8 mouse cellular contexts compared by ENCODE assay signal in genomic region chr17:17828191-17828981, GRCm38 (mm10). TPM values are rescaled to one million over a fixed set of nuclear protein-coding genes. Genes with fewer than 3 reads are reported as not detected.
DNase-seq lines count a peak whose midpoint lies in the region; ATAC-seq and TF ChIP-seq lines count a peak whose summit lies in the region.

No protein-coding gene starts in this region.

- peaks cover 6% of the 10 kb centered on the region for H3K4me1 ChIP-seq in ES-Bruce4 (ENCODE audit: control insufficient read depth, insufficient read depth, low read length)
- peaks cover 44% of the 10 kb centered on the region for H3K4me1 ChIP-seq in embryonic facial prominence, embryonic 13.5 days
- H3K4me1 ChIP-seq in heart, embryonic 12.5 days (replicated peaks): peaks cover 44% of the 10 kb centered on the region
- peaks cover 42% of the 10 kb centered on the region for H3K4me1 ChIP-seq in kidney, embryonic 15.5 days
- H3K4me1 ChIP-seq in lung, embryonic 14.5 days (ENCODE audit: insufficient read depth): peaks cover 16% of the 10 kb centered on the region

- no peaks in the 10 kb centered on the region; the same call in 1 of the 2 replicates for H3K36me3 ChIP-seq in ES-Bruce4 (ENCODE audit: control insufficient read depth, insufficient read depth, low read length, poor library complexity, severe bottlenecking)
- H3K36me3 ChIP-seq in embryonic facial prominence, embryonic 13.5 days: peaks cover 32% of the 10 kb centered on the region
- H3K36me3 ChIP-seq in heart, embryonic 12.5 days: peaks cover 31% of the 10 kb centered on the region
- H3K36me3 ChIP-seq in kidney, embryonic 15.5 days: peaks cover 24% of the 10 kb centered on the region
- peaks cover 33% of the 10 kb centered on the region for H3K36me3 ChIP-seq in lung, embryonic 14.5 days (ENCODE audit: insufficient read depth)

- no peak for TF ChIP-seq POLR2A in ES-Bruce4 (IDR thresholded peaks at IDR 0.05; ENCODE audit: insufficient read depth, low read length)

- peak overlapping the region; percentile 91 for H3K9ac ChIP-seq in ES-Bruce4 (ENCODE audit: low read depth, poor library complexity, severe bottlenecking)
- peak overlapping the region; percentile 93 for H3K9ac ChIP-seq in embryonic facial prominence, embryonic 13.5 days
- H3K9ac ChIP-seq in heart, embryonic 12.5 days: peak overlapping the region; percentile 99
- peak overlapping the region; percentile 78 for H3K9ac ChIP-seq in kidney, embryonic 15.5 days
- H3K9ac ChIP-seq in lung, embryonic 14.5 days: peak overlapping the region; percentile 86

- H3K27ac ChIP-seq in ES-Bruce4 (ENCODE audit: insufficient read depth, low read length): peak overlapping the region; percentile 71
- H3K27ac ChIP-seq in embryonic facial prominence, embryonic 13.5 days: peak overlapping the region; percentile 100
- H3K27ac ChIP-seq in heart, embryonic 12.5 days (ENCODE audit: poor library complexity, severe bottlenecking): peak overlapping the region; percentile 100
- H3K27ac ChIP-seq in kidney, embryonic 15.5 days: peak overlapping the region; percentile 99
- peak overlapping the region; percentile 99 for H3K27ac ChIP-seq in lung, embryonic 14.5 days (ENCODE audit: low read depth)

- DNase-seq in adrenal gland, adult 8-10 months: peak; percentile 39
- peak; percentile 90 for DNase-seq in lung, embryonic 14.5 days
- peak; percentile 81 for DNase-seq in retina, embryonic 14.5 days (ENCODE audit: low spot score)
- DNase-seq in urinary bladder, adult 2 months (ENCODE audit: low spot score): no peak

- H3K27me3 ChIP-seq in ES-Bruce4 (ENCODE audit: control insufficient read depth, insufficient read depth, low read length, poor library complexity, severe bottlenecking): no peaks in the 10 kb centered on the region
- no peaks in the 10 kb centered on the region for H3K27me3 ChIP-seq in embryonic facial prominence, embryonic 13.5 days
- no peaks in the 10 kb centered on the region for H3K27me3 ChIP-seq in heart, embryonic 12.5 days (replicated peaks)
- H3K27me3 ChIP-seq in kidney, embryonic 15.5 days: no peaks in the 10 kb centered on the region
- H3K27me3 ChIP-seq in lung, embryonic 14.5 days (ENCODE audit: insufficient read depth, low read length): no peaks in the 10 kb centered on the region

- H3K4me3 ChIP-seq in ES-Bruce4 (ENCODE audit: low read depth, low read length): peak overlapping the region; percentile 64
- H3K4me3 ChIP-seq in embryonic facial prominence, embryonic 13.5 days: peak overlapping the region; percentile 87
- H3K4me3 ChIP-seq in heart, embryonic 12.5 days: peak overlapping the region; percentile 100
- H3K4me3 ChIP-seq in kidney, embryonic 15.5 days (replicated peaks): peak overlapping the region; percentile 85
- peak overlapping the region; percentile 80 for H3K4me3 ChIP-seq in lung, embryonic 14.5 days (ENCODE audit: low read depth, low read length)

- peak; percentile 59; the same call in 1 of the 2 replicates for TF ChIP-seq EP300 in ES-Bruce4 (IDR thresholded peaks at IDR 0.05; ENCODE audit: insufficient read depth, low read depth, low read length)

- ATAC-seq in embryonic facial prominence, embryonic 13.5 days (ENCODE audit: insufficient number of reproducible peaks, insufficient read depth, low FRiP score, low TSS enrichment, low read depth): peak; percentile 71
- ATAC-seq in heart, embryonic 12.5 days (ENCODE audit: insufficient number of reproducible peaks, low FRiP score): peak; percentile 62
- ATAC-seq in kidney, embryonic 15.5 days (replicated peaks; ENCODE audit: low FRiP score): peak; percentile 53
- ATAC-seq in lung, embryonic 14.5 days (ENCODE audit: insufficient read depth): peak; percentile 68

- no peaks in the 10 kb centered on the region for H3K9me3 ChIP-seq in ES-Bruce4 (replicated peaks; ENCODE audit: control insufficient read depth, insufficient read depth, low read length, poor library complexity, severe bottlenecking)
- H3K9me3 ChIP-seq in embryonic facial prominence, embryonic 13.5 days: no peaks in the 10 kb centered on the region
- H3K9me3 ChIP-seq in heart, embryonic 12.5 days (replicated peaks): no peaks in the 10 kb centered on the region
- H3K9me3 ChIP-seq in kidney, embryonic 15.5 days (replicated peaks): no peaks in the 10 kb centered on the region
- no peaks in the 10 kb centered on the region for H3K9me3 ChIP-seq in lung, embryonic 14.5 days (ENCODE audit: low read depth, low read length)

- WGBS in embryonic facial prominence, embryonic 13.5 days: 0% methylated on average over 12 of the region's 15 CpGs
- 0% methylated on average over 12 of the region's 15 CpGs for WGBS in heart, embryonic 12.5 days
- WGBS in kidney, embryonic 15.5 days: 0% methylated on average over 13 of the region's 15 CpGs
- 0% methylated on average over 10 of the region's 15 CpGs for WGBS in lung, embryonic 14.5 days

- TF ChIP-seq CTCF in ES-Bruce4 (IDR thresholded peaks at IDR 0.05; ENCODE audit: low read depth, low read length): no peak
- TF ChIP-seq CTCF in lung, embryonic 14.5 days (IDR thresholded peaks at IDR 0.05; ENCODE audit: low read depth): no peak

- peak overlapping the region; percentile 87 for H3K4me2 ChIP-seq in embryonic facial prominence, embryonic 13.5 days
- peak overlapping the region; percentile 82 for H3K4me2 ChIP-seq in heart, embryonic 12.5 days
- H3K4me2 ChIP-seq in kidney, embryonic 15.5 days: peak overlapping the region; percentile 81
- peak overlapping the region; percentile 82 for H3K4me2 ChIP-seq in lung, embryonic 14.5 days

RNA-seq across cellular contexts. Expression of gene Spaca6, which starts 1.4 kb away (rescaled TPM):
- 81.0 and 82.4 TPM in 2 replicates for polyA plus RNA-seq in ES-Bruce4 (2011; ENCODE audit: insufficient read depth, insufficient read length, low read depth, missing spikeins)
- total RNA-seq in adrenal gland, adult 8-10 months (2022): 100 to 1,000 TPM in 2 of 4 experiments, 10 to 100 TPM in 2; 43.9 to 173 (median 91.6) TPM
- 51.9 and 52.6 TPM in 2 replicates for polyA plus RNA-seq in embryonic facial prominence, embryonic 13.5 days (2015; fragmentation: Nextera tagmentation; extraction: Ambion mirVana)
- 33.3 and 34.8 TPM in 2 replicates for polyA plus RNA-seq in heart, embryonic 12.5 days (2016; fragmentation: Nextera tagmentation; extraction: Ambion mirVana)
- 37.3 and 37.7 TPM in 2 replicates for polyA plus RNA-seq in kidney, embryonic 15.5 days (2015; fragmentation: Nextera tagmentation; extraction: Ambion mirVana)
- polyA plus RNA-seq in lung, embryonic 14.5 days (2014; fragmentation: Nextera tagmentation; extraction: Ambion mirVana): 33.2 and 38.9 TPM in 2 replicates
- 91.3 and 98.6 TPM in 2 replicates for polyA plus RNA-seq in urinary bladder, adult 2 months (2012; rRNA removed)

RNA-seq across cellular contexts. Expression of gene Has1, which starts 26.6 kb away (rescaled TPM):
- not detected in 2 replicates for polyA plus RNA-seq in ES-Bruce4 (2011; ENCODE audit: insufficient read depth, insufficient read length, low read depth, missing spikeins)
- under 1 TPM in 2 of 4 experiments, not detected in 2; 0.23 to 0.24 TPM for total RNA-seq in adrenal gland, adult 8-10 months (2022)
- 1.3 and 1.6 TPM in 2 replicates for polyA plus RNA-seq in embryonic facial prominence, embryonic 13.5 days (2015; fragmentation: Nextera tagmentation; extraction: Ambion mirVana)
- 0.80 and 1.0 TPM in 2 replicates for polyA plus RNA-seq in heart, embryonic 12.5 days (2016; fragmentation: Nextera tagmentation; extraction: Ambion mirVana)
- 0.88 and 1.1 TPM in 2 replicates for polyA plus RNA-seq in kidney, embryonic 15.5 days (2015; fragmentation: Nextera tagmentation; extraction: Ambion mirVana)
- polyA plus RNA-seq in lung, embryonic 14.5 days (2014; fragmentation: Nextera tagmentation; extraction: Ambion mirVana): 2.1 and 2.2 TPM in 2 replicates
- polyA plus RNA-seq in urinary bladder, adult 2 months (2012; rRNA removed): 0.62 and 0.90 TPM in 2 replicates

RNA-seq across cellular contexts. Expression of gene Fpr1, which starts 55.4 kb away (rescaled TPM):
- polyA plus RNA-seq in ES-Bruce4 (2011; ENCODE audit: insufficient read depth, insufficient read length, low read depth, missing spikeins): not detected in 2 replicates
- total RNA-seq in adrenal gland, adult 8-10 months (2022): under 1 TPM in 1 of 4 experiments, not detected in 3; 0.17 TPM
- polyA plus RNA-seq in embryonic facial prominence, embryonic 13.5 days (2015; fragmentation: Nextera tagmentation; extraction: Ambion mirVana): 0.19 TPM in 1 of 2 replicates, not detected in the other
- not detected in 2 replicates for polyA plus RNA-seq in heart, embryonic 12.5 days (2016; fragmentation: Nextera tagmentation; extraction: Ambion mirVana)
- polyA plus RNA-seq in kidney, embryonic 15.5 days (2015; fragmentation: Nextera tagmentation; extraction: Ambion mirVana): 0.32 and 0.73 TPM in 2 replicates
- polyA plus RNA-seq in lung, embryonic 14.5 days (2014; fragmentation: Nextera tagmentation; extraction: Ambion mirVana): 0.13 and 0.46 TPM in 2 replicates
- polyA plus RNA-seq in urinary bladder, adult 2 months (2012; rRNA removed): 0.15 and 0.18 TPM in 2 replicates

RNA-seq across cellular contexts. Expression of gene Fpr2, which starts 59.2 kb away (rescaled TPM):
- polyA plus RNA-seq in ES-Bruce4 (2011; ENCODE audit: insufficient read depth, insufficient read length, low read depth, missing spikeins): not detected in 2 replicates
- under 1 TPM in 1 of 4 experiments, not detected in 3; 0.56 TPM for total RNA-seq in adrenal gland, adult 8-10 months (2022)
- not detected in 2 replicates for polyA plus RNA-seq in embryonic facial prominence, embryonic 13.5 days (2015; fragmentation: Nextera tagmentation; extraction: Ambion mirVana)
- not detected in 2 replicates for polyA plus RNA-seq in heart, embryonic 12.5 days (2016; fragmentation: Nextera tagmentation; extraction: Ambion mirVana)
- 0.60 and 0.73 TPM in 2 replicates for polyA plus RNA-seq in kidney, embryonic 15.5 days (2015; fragmentation: Nextera tagmentation; extraction: Ambion mirVana)
- polyA plus RNA-seq in lung, embryonic 14.5 days (2014; fragmentation: Nextera tagmentation; extraction: Ambion mirVana): 0.17 and 1.1 TPM in 2 replicates
- polyA plus RNA-seq in urinary bladder, adult 2 months (2012; rRNA removed): 0.28 and 0.43 TPM in 2 replicates

RNA-seq across cellular contexts. Expression of gene Fpr3, which starts 59.3 kb away (rescaled TPM):
- polyA plus RNA-seq in ES-Bruce4 (2011; ENCODE audit: insufficient read depth, insufficient read length, low read depth, missing spikeins): not detected in 2 replicates
- not detected for total RNA-seq in adrenal gland, adult 8-10 months (2022)
- not detected in 2 replicates for polyA plus RNA-seq in embryonic facial prominence, embryonic 13.5 days (2015; fragmentation: Nextera tagmentation; extraction: Ambion mirVana)
- not detected in 2 replicates for polyA plus RNA-seq in heart, embryonic 12.5 days (2016; fragmentation: Nextera tagmentation; extraction: Ambion mirVana)
- polyA plus RNA-seq in kidney, embryonic 15.5 days (2015; fragmentation: Nextera tagmentation; extraction: Ambion mirVana): not detected in 2 replicates
- polyA plus RNA-seq in lung, embryonic 14.5 days (2014; fragmentation: Nextera tagmentation; extraction: Ambion mirVana): not detected in 2 replicates
- not detected in 2 replicates for polyA plus RNA-seq in urinary bladder, adult 2 months (2012; rRNA removed)
